Mouse (Mus musculus): Measurements from ENCODE around the gene Med13l. TPM values are rescaled to one million over a fixed set of nuclear protein-coding genes. Genes with fewer than 3 reads are reported as not detected.

Gene Med13l
- polyA plus RNA-seq, 1 experiment: 19.3 TPM

GRCm38 (mm10) chr5:118754191-118754759 lies 193.8 kb downstream of the Med13l start:
- Histone ChIP-seq H3K36me3 (ENCODE audit: control insufficient read depth, insufficient read depth, low read length) (peaks cover 55% of the 10 kb centered on the region), H3K27me3 (ENCODE audit: control insufficient read depth, insufficient read depth, low read length) (no peaks in the 10 kb centered on the region), H3K4me1 (ENCODE audit: control insufficient read depth, insufficient read depth, insufficient read length) (no peaks in the 10 kb centered on the region), H3K4me3 (ENCODE audit: extremely low read depth, insufficient read depth, insufficient read length) (no peak overlapping the region), H3K27ac (ENCODE audit: insufficient read depth, low read length) (no peak overlapping the region)
- no peak for DNase-seq (ENCODE audit: low read depth in 1 of 2, low spot score in 2 of 2)
- WGBS: 98% methylated on average over 4 of the region's 4 CpGs
- TF ChIP-seq CTCF (IDR thresholded peaks at IDR 0.05; ENCODE audit: extremely low read depth, insufficient read depth, insufficient read length, insufficient replicate concordance) (no peak), POLR2A (IDR thresholded peaks at IDR 0.05; ENCODE audit: low read depth, low read length) (no peak)

DNA sequence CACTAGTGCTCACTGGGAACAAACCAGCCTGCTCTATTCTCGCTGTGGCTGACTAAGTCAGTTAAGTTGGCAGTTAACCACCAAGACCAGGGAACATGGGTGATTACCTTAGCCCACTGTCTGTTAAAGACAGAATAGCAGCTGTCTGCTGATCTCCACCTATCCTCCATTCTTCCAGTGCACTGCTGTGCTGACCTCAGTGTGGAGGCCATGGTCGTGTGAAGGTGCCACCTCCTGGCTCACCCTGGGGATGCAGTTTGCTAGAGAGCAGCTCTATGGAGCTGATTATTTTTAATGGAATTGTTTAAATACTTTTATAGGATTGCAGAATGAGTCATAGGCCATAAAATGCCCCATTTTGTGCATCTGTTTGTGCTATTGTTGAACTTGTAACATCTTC lies 195.6 kb downstream of the Med13l start:
- no peak for DNase-seq (ENCODE audit: low read depth in 1 of 2, low spot score in 2 of 2)
- no peak for TF ChIP-seq CTCF (IDR thresholded peaks at IDR 0.05; ENCODE audit: extremely low read depth, insufficient read depth, insufficient read length, insufficient replicate concordance)
- TF ChIP-seq POLR2A (IDR thresholded peaks at IDR 0.05; ENCODE audit: low read depth, low read length): no peak
- 77% methylated on average over 2 of the region's 2 CpGs for WGBS
- Histone ChIP-seq H3K4me3 (ENCODE audit: extremely low read depth, insufficient read depth, insufficient read length) (no peak overlapping the region), H3K4me1 (ENCODE audit: control insufficient read depth, insufficient read depth, insufficient read length) (no peaks in the 10 kb centered on the region), H3K36me3 (ENCODE audit: control insufficient read depth, insufficient read depth, low read length) (peaks cover 59% of the 10 kb centered on the region), H3K27ac (ENCODE audit: insufficient read depth, low read length) (no peak overlapping the region), H3K27me3 (ENCODE audit: control insufficient read depth, insufficient read depth, low read length) (no peaks in the 10 kb centered on the region)

- TF ChIP-seq POLR2A (IDR thresholded peaks at IDR 0.05; ENCODE audit: low read depth, low read length) (no peak), CTCF (IDR thresholded peaks at IDR 0.05; ENCODE audit: extremely low read depth, insufficient read depth, insufficient read length, insufficient replicate concordance) (no peak)
- H3K36me3 ChIP-seq (ENCODE audit: control insufficient read depth, insufficient read depth, low read length): peaks cover 55% of the 10 kb centered on the region
- no peaks in the 10 kb centered on the region for H3K27me3 ChIP-seq (ENCODE audit: control insufficient read depth, insufficient read depth, low read length)
- DNase-seq (ENCODE audit: low read depth in 1 of 2, low spot score in 2 of 2): no peak
- no peaks in the 10 kb centered on the region for H3K4me1 ChIP-seq (ENCODE audit: control insufficient read depth, insufficient read depth, insufficient read length)
- no peak overlapping the region for H3K4me3 ChIP-seq (ENCODE audit: extremely low read depth, insufficient read depth, insufficient read length)
- 93% methylated on average over 17 of the region's 17 CpGs for WGBS
- no peak overlapping the region for H3K27ac ChIP-seq (ENCODE audit: insufficient read depth, low read length)
Observed at GRCm38 (mm10) chr5:118757396-118758301, 197.2 kb downstream of the Med13l start.

GRCm38 (mm10) chr5:118760986-118761385 lies 200.5 kb downstream of the Med13l start:
- no peak overlapping the region for H3K4me3 ChIP-seq (ENCODE audit: extremely low read depth, insufficient read depth, insufficient read length)
- no peak for TF ChIP-seq CTCF (IDR thresholded peaks at IDR 0.05; ENCODE audit: extremely low read depth, insufficient read depth, insufficient read length, insufficient replicate concordance)
- no peak for TF ChIP-seq POLR2A (IDR thresholded peaks at IDR 0.05; ENCODE audit: low read depth, low read length)
- no peak for DNase-seq (ENCODE audit: low read depth in 1 of 2, low spot score in 2 of 2)
- H3K4me1 ChIP-seq (ENCODE audit: control insufficient read depth, insufficient read depth, insufficient read length): no peaks in the 10 kb centered on the region
- H3K27ac ChIP-seq (ENCODE audit: insufficient read depth, low read length): no peak overlapping the region
- peaks cover 50% of the 10 kb centered on the region for H3K36me3 ChIP-seq (ENCODE audit: control insufficient read depth, insufficient read depth, low read length)
- H3K27me3 ChIP-seq (ENCODE audit: control insufficient read depth, insufficient read depth, low read length): no peaks in the 10 kb centered on the region
- WGBS: 92% methylated on average over 10 of the region's 10 CpGs

GRCm38 (mm10) chr5:118762499-118763185 lies 202.2 kb downstream of the Med13l start:
- Histone ChIP-seq H3K27ac (ENCODE audit: insufficient read depth, low read length) (no peak overlapping the region), H3K4me3 (ENCODE audit: extremely low read depth, insufficient read depth, insufficient read length) (no peak overlapping the region), H3K36me3 (ENCODE audit: control insufficient read depth, insufficient read depth, low read length) (peaks cover 39% of the 10 kb centered on the region), H3K27me3 (ENCODE audit: control insufficient read depth, insufficient read depth, low read length) (no peaks in the 10 kb centered on the region), H3K4me1 (ENCODE audit: control insufficient read depth, insufficient read depth, insufficient read length) (no peaks in the 10 kb centered on the region)
- TF ChIP-seq CTCF (IDR thresholded peaks at IDR 0.05; ENCODE audit: extremely low read depth, insufficient read depth, insufficient read length, insufficient replicate concordance) (no peak), POLR2A (IDR thresholded peaks at IDR 0.05; ENCODE audit: low read depth, low read length) (no peak)
- DNase-seq (ENCODE audit: low read depth in 1 of 2, low spot score in 2 of 2): no peak
- WGBS: 94% methylated on average over 18 of the region's 18 CpGs

DNA sequence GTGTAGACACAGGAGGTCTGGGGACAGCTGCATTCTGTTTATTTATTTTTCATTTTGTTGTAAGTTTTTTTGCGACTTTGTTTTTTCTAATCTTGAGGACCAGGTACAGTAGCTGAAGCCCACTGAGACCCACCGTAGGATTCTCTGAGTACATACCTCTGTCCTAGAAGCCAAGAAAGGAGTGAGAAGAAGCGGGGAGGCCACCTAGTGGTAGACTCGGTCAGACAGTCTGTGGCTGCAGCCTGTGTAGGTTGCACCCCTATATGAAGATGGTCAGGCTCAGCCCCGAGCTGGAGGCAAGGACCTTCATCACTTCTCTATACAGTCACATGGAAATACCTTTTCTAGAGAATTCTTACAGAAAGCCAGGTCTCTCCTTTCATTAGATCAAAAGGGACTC lies 202.9 kb downstream of the Med13l start:
- peaks cover 38% of the 10 kb centered on the region for H3K36me3 ChIP-seq (ENCODE audit: control insufficient read depth, insufficient read depth, low read length)
- TF ChIP-seq CTCF (IDR thresholded peaks at IDR 0.05; ENCODE audit: extremely low read depth, insufficient read depth, insufficient read length, insufficient replicate concordance): no peak; the same call in 1 of the 2 replicates
- TF ChIP-seq POLR2A (IDR thresholded peaks at IDR 0.05; ENCODE audit: low read depth, low read length): no peak

More for the DNA sequence above, 202.9 kb downstream of the Med13l start:
- 85% methylated on average over 5 of the region's 5 CpGs for WGBS
- no peaks in the 10 kb centered on the region for H3K4me1 ChIP-seq (ENCODE audit: control insufficient read depth, insufficient read depth, insufficient read length)
- H3K27me3 ChIP-seq (ENCODE audit: control insufficient read depth, insufficient read depth, low read length): no peaks in the 10 kb centered on the region
- H3K4me3 ChIP-seq (ENCODE audit: extremely low read depth, insufficient read depth, insufficient read length): no peak overlapping the region
- no peak for DNase-seq (ENCODE audit: low read depth in 1 of 2, low spot score in 2 of 2)
- no peak overlapping the region for H3K27ac ChIP-seq (ENCODE audit: insufficient read depth, low read length)

All from spleen, adult 2 months (tissue).